Mouse (Mus musculus) midbrain, embryonic 13.5 days (tissue): ENCODE data around the gene Metap1. TPM values are rescaled to one million over a fixed set of nuclear protein-coding genes. Genes with fewer than 3 reads are reported as not detected.

Experiments used
- ATAC-seq: fragments of 200-750 bp; cut with Nextera tagmentation; 2 replicates; pipeline ENCODE4 v1.8.0; 2017; ENCODE audit warnings: mild to moderate bottlenecking, moderate TSS enrichment, moderate library complexity
- H3K27ac ChIP-seq: fragments of 300-500 bp; sonication (generic); 2 replicates; pipeline ENCODE4 v1.5.1; 2015; ENCODE audit warnings: inconsistent platforms, mild to moderate bottlenecking, moderate library complexity
- H3K27me3 ChIP-seq: fragments of 300-500 bp; sonication (generic); 2 replicates; pipeline ENCODE4 v1.6.1; 2015; ENCODE audit warnings: mild to moderate bottlenecking, inconsistent platforms
- H3K36me3 ChIP-seq: fragments of 300-500 bp; sonication (generic); 2 replicates; pipeline ENCODE4 v1.6.1; 2015; ENCODE audit warnings: mild to moderate bottlenecking, inconsistent platforms
- H3K4me1 ChIP-seq: fragments of 300-500 bp; sonication (generic); replicated peaks from 2 replicates; pipeline ENCODE4 v1.6.1; 2015; ENCODE audit warnings: inconsistent platforms
- H3K4me2 ChIP-seq: fragments of 300-500 bp; sonication (generic); replicated peaks from 2 replicates; pipeline ENCODE4 v1.6.1; 2015; ENCODE audit warnings: moderate library complexity, mild to moderate bottlenecking, inconsistent platforms
- H3K4me3 ChIP-seq: fragments of 300-500 bp; sonication (generic); replicated peaks from 2 replicates; pipeline ENCODE4 v1.5.1; 2015; ENCODE audit warnings: mild to moderate bottlenecking, inconsistent platforms
- H3K9ac ChIP-seq: fragments of 300-500 bp; sonication (generic); replicated peaks from 2 replicates; pipeline ENCODE4 v1.6.1; 2015; ENCODE audit warnings: mild to moderate bottlenecking, inconsistent platforms
- H3K9me3 ChIP-seq: fragments of 300-500 bp; sonication (generic); 2 replicates; pipeline ENCODE4 v1.6.1; 2016; ENCODE audit warnings: mild to moderate bottlenecking, inconsistent platforms
- WGBS: fragments of 180-500 bp; shearing (Covaris S2); methylation state at CpG from one replicate; pipeline ENCODE4 v1.1.7; 2015; 5-methylcytosine and 5-hydroxymethylcytosine counted together
- polyA plus RNA-seq: library from polyadenylated mRNA; unstranded; fragments of >200 nt; fragmentation: Nextera tagmentation; extraction: Ambion mirVana; gene quantifications from 2 replicates; pipeline ENCODE4 v1.2.1, GENCODE M21; 2015

Gene Metap1
- polyA plus RNA-seq, 1 experiment from 2014 or later: 43.4 TPM

DNA sequence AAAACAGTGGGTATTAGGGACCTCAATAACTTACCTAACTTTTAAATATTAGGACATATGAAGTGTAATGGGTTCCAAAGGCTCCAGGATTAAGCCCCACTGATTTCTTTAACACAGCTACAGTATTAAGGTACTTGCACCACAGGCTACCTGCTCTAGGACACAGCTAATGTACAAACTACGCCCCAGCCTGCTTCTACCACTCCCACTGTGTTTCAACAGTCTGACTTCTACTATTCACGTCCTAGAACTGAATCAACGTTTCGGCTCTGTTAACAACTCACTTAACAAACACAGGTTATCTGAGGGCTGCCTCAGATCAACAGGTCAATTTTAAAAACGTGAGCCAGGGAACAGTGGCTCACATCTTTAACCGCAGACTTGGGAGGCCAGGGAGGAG, 25.5 kb downstream of the Metap1 start:
- no peak overlapping the region for H3K9ac ChIP-seq
- no peaks in the 10 kb centered on the region for H3K9me3 ChIP-seq
- H3K36me3 ChIP-seq: peaks cover 71% of the 10 kb centered on the region
- ATAC-seq: no peak
- no peaks in the 10 kb centered on the region for H3K4me1 ChIP-seq
- 93% methylated on average over 6 of the region's 6 CpGs for WGBS
- H3K27me3 ChIP-seq: no peaks in the 10 kb centered on the region
- H3K27ac ChIP-seq: no peak overlapping the region
- no peak overlapping the region for H3K4me3 ChIP-seq
- H3K4me2 ChIP-seq: no peak overlapping the region

DNA sequence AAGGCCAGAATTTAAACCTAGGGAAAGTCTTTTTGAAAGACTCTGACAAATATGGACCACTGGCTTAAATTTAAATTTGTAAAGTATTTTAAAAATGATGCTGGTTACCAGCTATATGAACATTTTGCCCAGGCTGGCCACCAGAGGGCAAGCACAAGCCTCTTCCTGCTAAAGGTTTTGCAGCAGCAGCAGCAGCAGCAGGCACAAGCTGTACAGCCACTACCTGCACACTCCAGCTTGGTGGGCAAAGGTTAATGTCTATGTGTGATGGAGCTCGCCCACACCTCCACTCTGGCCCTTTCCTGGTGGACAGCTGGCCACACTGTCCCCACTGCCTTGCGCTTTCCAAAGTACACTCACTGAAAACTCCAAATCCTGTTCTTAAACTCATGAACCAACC, 26.2 kb downstream of the Metap1 start:
- Histone ChIP-seq H3K9ac (no peak overlapping the region), H3K4me3 (no peak overlapping the region), H3K27ac (no peak overlapping the region), H3K4me1 (no peaks in the 10 kb centered on the region), H3K9me3 (no peaks in the 10 kb centered on the region), H3K36me3 (peaks cover 70% of the 10 kb centered on the region), H3K4me2 (no peak overlapping the region), H3K27me3 (no peaks in the 10 kb centered on the region)
- WGBS: 84% methylated on average over 2 of the region's 2 CpGs
- ATAC-seq: peak; percentile 78; the same call in 1 of the 2 replicates

DNA sequence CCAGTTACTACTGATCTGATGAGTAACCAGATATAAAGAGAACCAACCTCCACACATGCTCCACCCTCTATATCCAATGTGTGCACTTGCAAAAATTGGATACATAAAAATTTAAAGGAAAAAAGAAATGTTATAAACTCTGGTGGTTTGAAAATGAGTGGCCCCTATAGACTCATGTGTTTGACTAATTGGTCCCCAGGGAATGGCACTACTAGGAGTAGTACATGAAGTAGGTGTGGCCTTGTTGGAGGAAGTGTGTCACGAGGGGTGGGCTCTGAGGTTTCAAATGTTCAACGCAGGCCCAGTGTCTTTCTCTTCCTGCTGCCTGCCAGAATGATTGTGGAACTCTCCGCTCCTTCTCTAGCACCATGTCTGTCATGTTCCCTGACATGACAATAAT, 27.5 kb downstream of the Metap1 start:
- H3K36me3 ChIP-seq: peaks cover 71% of the 10 kb centered on the region
- no peak overlapping the region for H3K27ac ChIP-seq
- WGBS: 68% methylated on average over 3 of the region's 3 CpGs
- no peak overlapping the region for H3K4me3 ChIP-seq
- H3K27me3 ChIP-seq: no peaks in the 10 kb centered on the region
- no peak overlapping the region for H3K9ac ChIP-seq
- no peaks in the 10 kb centered on the region for H3K9me3 ChIP-seq
- no peak overlapping the region for H3K4me2 ChIP-seq
- H3K4me1 ChIP-seq: no peaks in the 10 kb centered on the region
- no peak for ATAC-seq

DNA sequence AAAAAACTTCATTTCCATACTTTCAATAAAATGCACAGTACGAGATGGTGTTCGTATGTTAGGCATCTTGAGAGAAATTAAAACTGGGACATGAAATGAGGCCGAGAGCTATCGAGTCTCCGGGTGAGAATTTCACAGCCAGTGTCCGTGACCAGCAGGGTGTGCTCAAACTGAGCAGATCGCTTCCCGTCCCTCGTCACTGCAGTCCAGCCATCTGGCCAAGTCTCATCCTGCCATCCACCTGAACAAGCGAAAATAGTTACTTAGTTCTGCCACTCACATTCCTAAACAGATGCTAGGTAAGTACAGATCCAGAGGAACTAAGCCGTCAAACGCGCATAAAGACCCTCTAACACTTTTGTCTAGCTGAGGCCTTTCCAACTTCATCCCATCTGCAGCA, 29.1 kb downstream of the Metap1 start:
- H3K9me3 ChIP-seq: no peaks in the 10 kb centered on the region
- no peak overlapping the region for H3K4me2 ChIP-seq
- no peak overlapping the region for H3K27ac ChIP-seq
- H3K4me3 ChIP-seq: no peak overlapping the region
- 85% methylated on average over 13 of the region's 13 CpGs for WGBS
- H3K36me3 ChIP-seq: peaks cover 70% of the 10 kb centered on the region
- no peak overlapping the region for H3K9ac ChIP-seq
- H3K4me1 ChIP-seq: no peaks in the 10 kb centered on the region
- ATAC-seq: no peak
- no peaks in the 10 kb centered on the region for H3K27me3 ChIP-seq

DNA sequence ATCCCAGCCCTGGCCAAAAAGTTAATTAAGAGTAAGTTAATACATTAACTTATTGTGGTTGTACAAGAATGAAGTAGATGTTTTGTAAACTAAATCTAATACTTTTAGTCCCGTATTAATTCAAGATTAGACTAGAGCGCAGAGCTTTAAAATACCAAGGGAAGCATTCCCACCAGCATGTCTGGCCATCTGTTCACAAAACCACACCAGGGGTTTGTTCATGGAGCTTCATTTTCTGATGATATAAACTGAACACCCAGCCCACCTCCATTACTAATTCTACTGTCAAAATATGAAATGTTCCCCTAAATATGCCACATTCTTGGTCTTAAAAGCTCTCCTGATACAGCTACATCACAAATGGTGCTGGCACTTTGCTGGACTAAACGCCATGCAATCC, 30.9 kb downstream of the Metap1 start:
- Histone ChIP-seq H3K4me2 (no peak overlapping the region), H3K4me1 (no peaks in the 10 kb centered on the region), H3K36me3 (peaks cover 79% of the 10 kb centered on the region), H3K27ac (no peak overlapping the region), H3K4me3 (no peak overlapping the region), H3K9me3 (no peaks in the 10 kb centered on the region), H3K27me3 (no peaks in the 10 kb centered on the region), H3K9ac (no peak overlapping the region)
- 98% methylated on average over 3 of the region's 3 CpGs for WGBS
- ATAC-seq: no peak

DNA sequence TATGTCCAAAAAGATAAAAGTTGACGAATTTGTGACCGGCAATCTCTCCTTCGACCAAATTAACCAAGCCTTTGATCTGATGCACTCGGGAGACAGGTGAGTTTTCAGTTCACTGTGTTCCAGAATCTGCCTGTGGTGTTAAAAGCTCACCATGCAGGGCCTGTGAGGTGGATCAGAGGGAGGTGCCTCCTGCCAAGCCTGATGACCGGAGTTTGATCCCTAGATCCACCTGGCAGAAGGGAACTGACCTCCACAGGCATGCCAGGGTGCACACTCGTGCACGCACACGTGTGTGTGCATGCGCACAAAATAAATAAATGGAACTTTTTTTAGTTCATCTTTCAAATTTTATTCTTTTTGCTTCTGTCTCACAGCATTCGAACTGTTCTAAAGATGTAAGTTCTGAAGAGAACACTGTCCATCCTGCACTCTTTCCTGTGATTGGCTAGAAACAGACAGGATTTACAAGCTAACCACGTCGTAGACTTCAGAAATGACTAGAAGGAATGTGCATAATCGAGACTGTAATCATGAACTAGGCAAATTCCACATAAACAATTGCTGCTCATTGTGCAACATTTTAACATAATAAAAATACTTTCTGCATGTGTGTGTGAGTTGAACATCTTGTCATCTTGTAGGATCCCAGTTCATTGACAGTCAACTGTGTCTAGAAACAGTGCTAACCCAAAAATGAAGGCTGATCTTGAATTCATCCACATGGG, 34.4 kb downstream of the Metap1 start:
- Histone ChIP-seq H3K4me3 (no peak overlapping the region), H3K27me3 (no peaks in the 10 kb centered on the region), H3K9ac (no peak overlapping the region), H3K4me1 (no peaks in the 10 kb centered on the region), H3K4me2 (no peak overlapping the region), H3K27ac (no peak overlapping the region), H3K9me3 (no peaks in the 10 kb centered on the region), H3K36me3 (peaks cover 86% of the 10 kb centered on the region)
- WGBS: 95% methylated on average over 13 of the region's 13 CpGs
- ATAC-seq: no peak

DNA sequence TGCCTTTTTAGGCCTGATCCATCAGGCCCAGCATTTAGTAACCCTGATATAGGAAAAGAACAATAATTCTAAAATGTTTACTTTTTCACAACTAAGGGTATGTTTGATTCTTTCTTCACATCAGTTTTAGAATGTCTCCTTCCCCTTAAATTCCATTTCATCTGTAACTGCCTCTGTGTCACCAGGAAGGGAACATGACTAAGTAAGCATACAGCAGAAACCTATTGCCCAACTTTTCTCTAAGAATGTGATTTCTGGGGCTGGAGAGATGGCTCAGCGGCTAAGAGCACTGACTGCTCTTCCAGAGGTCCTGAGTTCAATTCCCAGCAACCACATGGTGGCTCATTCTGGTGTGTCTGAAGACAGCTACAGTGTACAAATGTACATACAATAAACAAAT, 35.1 kb downstream of the Metap1 start:
- H3K27me3 ChIP-seq: no peaks in the 10 kb centered on the region

DNA sequence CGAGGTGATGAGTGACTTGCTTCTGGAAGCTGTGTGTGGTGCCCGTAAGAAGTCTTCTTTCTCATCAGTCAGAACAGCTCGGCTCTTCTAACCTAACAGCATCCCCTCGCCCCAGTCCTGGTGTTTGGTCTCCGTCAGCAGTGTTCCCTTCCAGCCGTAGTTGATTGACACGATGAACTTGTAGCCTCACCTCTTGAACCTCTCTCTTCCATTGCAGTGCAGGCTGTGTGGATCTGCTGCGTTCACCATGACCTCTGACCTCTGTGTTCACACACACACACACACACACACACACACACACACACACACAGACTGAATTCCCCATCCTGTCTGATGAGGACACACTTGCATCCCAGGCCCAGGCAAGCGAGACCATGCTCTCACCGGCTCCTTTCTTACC, 37.1 kb downstream of the Metap1 start:
- ATAC-seq: no peak
- H3K36me3 ChIP-seq: peaks cover 86% of the 10 kb centered on the region
- 88% methylated on average over 10 of the region's 10 CpGs for WGBS

More for the DNA sequence above, 35.1 kb downstream of the Metap1 start:
- Histone ChIP-seq H3K4me3 (no peak overlapping the region), H3K9me3 (no peaks in the 10 kb centered on the region), H3K9ac (no peak overlapping the region), H3K4me1 (no peaks in the 10 kb centered on the region), H3K36me3 (peaks cover 86% of the 10 kb centered on the region), H3K27ac (no peak overlapping the region), H3K4me2 (no peak overlapping the region)
- 97% methylated on average over 1 of the region's 1 CpGs for WGBS
- no peak for ATAC-seq

DNA sequence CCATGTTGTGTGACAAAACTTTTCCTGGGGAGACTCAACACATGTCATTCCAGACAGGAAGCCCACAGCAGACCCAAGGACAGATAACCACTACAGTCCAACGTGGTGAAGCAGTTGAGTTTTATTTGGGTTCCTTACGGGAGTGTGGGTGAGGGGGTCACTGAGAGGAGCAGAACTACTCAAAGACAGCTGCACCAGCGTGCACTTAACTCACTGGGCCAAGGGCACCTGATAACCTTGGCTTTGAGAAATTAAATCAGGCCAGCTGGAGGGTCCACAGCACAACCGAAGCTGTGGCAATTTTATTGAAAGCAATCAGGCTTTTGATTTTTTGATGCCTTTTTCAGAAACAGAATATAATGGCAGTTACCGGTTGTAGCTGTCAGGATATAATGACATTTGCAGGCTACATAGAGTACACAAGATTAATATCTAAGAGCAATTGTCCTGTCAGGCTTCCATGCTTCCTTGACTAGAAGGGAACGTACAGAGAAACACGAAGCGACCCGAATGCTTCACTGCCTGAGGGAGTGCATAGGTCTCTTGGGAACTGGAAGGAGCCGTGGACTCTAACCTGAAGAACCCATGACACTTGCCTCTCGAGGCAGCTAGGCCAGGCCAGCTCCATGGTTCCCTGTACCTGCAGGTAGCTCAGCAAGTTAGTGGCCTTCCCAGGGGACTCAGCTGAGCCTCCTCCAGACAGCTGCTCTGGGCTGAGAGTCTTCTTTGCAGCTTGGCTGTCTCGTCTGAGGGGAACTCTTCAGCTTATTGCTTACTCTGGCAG, 41.0 kb downstream of the Metap1 start:
- no peak overlapping the region for H3K9ac ChIP-seq
- no peak overlapping the region for H3K27ac ChIP-seq
- H3K4me3 ChIP-seq: no peak overlapping the region
- peaks cover 79% of the 10 kb centered on the region for H3K36me3 ChIP-seq
- no peak overlapping the region for H3K4me2 ChIP-seq
- H3K27me3 ChIP-seq: no peaks in the 10 kb centered on the region
- peaks cover 19% of the 10 kb centered on the region for H3K4me1 ChIP-seq
- H3K9me3 ChIP-seq: no peaks in the 10 kb centered on the region
- 83% methylated on average over 12 of the region's 12 CpGs for WGBS
- no peak for ATAC-seq

More for the DNA sequence above, 37.1 kb downstream of the Metap1 start:
- Histone ChIP-seq H3K9me3 (no peaks in the 10 kb centered on the region), H3K27me3 (no peaks in the 10 kb centered on the region), H3K4me1 (no peaks in the 10 kb centered on the region), H3K4me2 (no peak overlapping the region), H3K4me3 (no peak overlapping the region), H3K9ac (no peak overlapping the region), H3K27ac (no peak overlapping the region)

DNA sequence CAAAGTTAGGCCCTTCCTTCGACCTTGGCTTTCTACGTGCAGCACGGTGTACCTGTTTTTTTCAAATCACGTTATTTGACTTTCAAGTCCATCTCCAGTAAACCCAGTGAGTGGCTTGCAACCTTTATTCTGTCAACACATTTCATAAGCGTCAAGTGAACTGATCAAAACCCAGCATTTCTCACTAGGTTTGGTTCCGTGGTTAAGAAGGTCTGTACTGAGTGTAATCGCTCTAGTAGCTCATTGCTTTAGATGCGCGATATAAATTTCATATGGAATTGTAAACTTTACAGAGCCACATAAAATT, 45.9 kb downstream of the Metap1 start:
- WGBS: 4% methylated on average over 9 of the region's 9 CpGs

DNA sequence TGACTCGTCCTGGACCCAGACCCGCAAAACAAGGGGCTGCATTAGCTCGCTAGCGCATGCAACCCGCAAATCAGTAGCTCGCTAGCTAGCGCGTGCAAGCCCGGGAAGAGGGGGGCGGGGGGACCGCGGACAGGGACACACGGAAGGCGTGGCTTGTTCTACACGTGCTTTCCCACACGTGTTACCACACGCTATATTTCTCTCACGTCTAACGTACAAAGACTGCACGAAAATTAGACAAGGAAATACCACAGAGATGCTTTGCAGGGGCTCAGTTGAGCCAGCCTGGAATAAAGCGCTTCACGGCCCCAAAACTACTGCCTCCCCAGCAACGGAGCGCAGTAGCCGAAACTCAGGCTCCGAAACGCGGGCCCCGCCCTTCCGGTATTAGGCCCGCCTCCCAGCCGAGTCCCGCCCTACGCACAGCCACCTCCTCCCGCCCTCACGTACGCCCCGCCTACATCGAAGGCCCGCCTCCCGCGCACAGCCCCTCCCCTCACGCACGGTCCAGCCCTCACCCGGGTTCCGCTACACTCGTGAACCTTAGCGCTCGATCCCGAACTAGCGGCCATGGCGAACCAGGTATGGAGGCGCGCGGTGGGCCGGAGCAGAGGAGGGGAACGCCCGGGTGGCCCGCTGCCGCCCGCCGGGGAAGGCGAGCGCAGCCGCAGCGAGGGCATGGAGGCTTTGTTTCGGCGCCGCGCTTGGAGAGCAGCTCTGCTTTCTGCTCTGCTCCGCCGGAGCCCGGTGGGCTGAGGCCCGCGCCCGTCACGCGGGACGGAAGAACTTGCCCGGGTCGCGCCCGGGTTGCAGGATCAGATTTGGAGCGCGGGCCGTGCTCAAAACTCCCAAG, 46.5 kb downstream of the Metap1 start, which contains the start of gene Adh5:
Gene Adh5 (plus strand): TSS at position 482 of the 853 bp plus-strand sequence.
- H3K9me3 ChIP-seq: no peaks in the 10 kb centered on the region
- under 1% methylated on average over 86 of the region's 86 CpGs for WGBS
- peak within 1 kb of the TSS; percentile 84 for H3K4me3 ChIP-seq
- ATAC-seq: peak; percentile 97
- H3K27ac ChIP-seq: peak within 1 kb of the TSS; percentile 89
- peak within 1 kb of the TSS; percentile 90 for H3K9ac ChIP-seq
- peak within 1 kb of the TSS; percentile 77 for H3K4me2 ChIP-seq
- peaks cover 29% of the 10 kb centered on the region for H3K36me3 ChIP-seq
- H3K27me3 ChIP-seq: no peaks in the 10 kb centered on the region
- H3K4me1 ChIP-seq: peaks cover 23% of the 10 kb centered on the region

More for the DNA sequence above, 45.9 kb downstream of the Metap1 start:
- ATAC-seq: peak; percentile 0; the same call in 1 of the 2 replicates
- Histone ChIP-seq H3K4me3 (peak overlapping the region; percentile 84), H3K9ac (peak overlapping the region; percentile 90), H3K9me3 (no peaks in the 10 kb centered on the region), H3K4me2 (peak overlapping the region; percentile 77), H3K4me1 (peaks cover 23% of the 10 kb centered on the region), H3K36me3 (peaks cover 34% of the 10 kb centered on the region), H3K27me3 (no peaks in the 10 kb centered on the region), H3K27ac (peak overlapping the region; percentile 89; the same call in 1 of the 2 replicates)

DNA sequence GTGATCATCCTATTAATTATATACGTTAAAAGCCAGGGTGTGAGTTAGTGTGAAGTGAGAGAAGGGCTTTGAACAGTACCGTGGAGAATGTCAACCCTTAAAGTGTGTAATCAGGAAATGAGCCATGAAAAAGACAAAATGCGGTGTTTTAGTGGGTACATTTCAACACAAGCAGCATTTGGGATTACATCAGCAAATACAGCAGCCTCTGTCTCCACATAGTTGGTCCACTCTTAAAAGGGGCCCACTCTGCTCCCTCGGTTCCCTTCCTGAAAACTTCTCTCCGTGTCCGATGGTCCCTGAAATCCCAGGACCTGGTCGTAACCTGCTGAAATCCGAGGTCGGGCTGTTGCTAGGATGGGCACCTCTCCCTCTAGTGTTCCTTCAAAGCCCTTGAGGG, 47.1 kb downstream of the Metap1 start:
- H3K4me2 ChIP-seq: peak overlapping the region; percentile 77
- peak overlapping the region; percentile 84 for H3K4me3 ChIP-seq
- H3K27me3 ChIP-seq: no peaks in the 10 kb centered on the region
- peaks cover 23% of the 10 kb centered on the region for H3K4me1 ChIP-seq
- no peaks in the 10 kb centered on the region for H3K9me3 ChIP-seq
- WGBS: 2% methylated on average over 9 of the region's 9 CpGs
- H3K36me3 ChIP-seq: peaks cover 23% of the 10 kb centered on the region
- peak overlapping the region; percentile 42; the same call in 1 of the 2 replicates for H3K27ac ChIP-seq
- ATAC-seq: peak; percentile 11
- peak overlapping the region; percentile 90 for H3K9ac ChIP-seq
